Mouse (Mus musculus): Measurements from ENCODE around the gene Igf2bp3. TPM values are rescaled to one million over a fixed set of nuclear protein-coding genes. Genes with fewer than 3 reads are reported as not detected.
"Not testable (repeated sequence)": the region's sequence is repeated elsewhere in the genome, so short reads cannot be mapped to it uniquely, and the experiment has no call there.

The Igf2bp3 gene
- not detected for total RNA-seq (2022)

DNA sequence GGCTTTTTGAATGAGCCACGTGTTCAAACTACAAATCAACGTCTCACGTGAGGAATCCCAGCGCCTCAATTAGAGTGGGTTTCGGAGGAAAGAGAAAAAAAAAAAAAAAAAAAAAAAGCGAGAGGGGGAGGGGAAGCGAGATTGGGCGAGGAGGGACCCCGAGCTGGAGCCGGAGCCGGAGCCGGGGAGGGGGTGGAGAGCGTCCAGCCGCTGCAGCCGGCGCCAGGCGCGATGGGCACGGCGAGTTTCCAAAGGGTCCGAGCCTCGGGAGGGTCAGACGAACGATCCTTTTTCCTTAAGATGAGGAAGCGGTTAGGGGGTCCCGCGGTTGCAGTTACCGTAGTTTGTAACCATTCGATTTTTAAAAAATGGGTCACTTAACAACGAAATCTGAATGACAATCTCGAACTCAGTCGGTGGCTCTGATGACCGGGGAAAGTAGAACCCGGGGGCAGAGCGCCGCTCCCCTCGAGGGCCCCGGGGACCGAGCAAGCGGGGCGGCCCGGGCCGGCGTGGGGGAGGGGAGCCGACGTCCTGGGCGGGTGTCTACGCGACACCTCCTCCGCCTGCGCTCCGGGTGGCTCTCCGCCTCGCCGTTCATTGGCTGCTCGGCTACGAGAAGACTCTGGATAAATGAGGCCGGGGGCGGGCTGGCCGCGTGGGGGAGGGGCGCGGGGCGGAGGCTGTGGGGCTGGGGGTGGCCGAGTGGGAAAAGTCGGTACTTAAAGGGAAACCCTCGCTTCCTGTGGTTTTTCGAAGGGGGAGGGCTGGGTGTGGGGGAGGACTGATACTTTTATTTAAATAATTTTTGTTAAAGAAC is at the start of gene Igf2bp3:
Gene Igf2bp3, minus strand, starts transcription at position 30 of the 820 bp plus-strand sequence.
- DNase-seq (ENCODE audit: low spot score) = no peak

GRCm38 (mm10) chr6:49264446-49264845 is 49.7 kb upstream of the Igf2bp3 start:
- DNase-seq (ENCODE audit: low spot score) = not testable (repeated sequence)

DNA sequence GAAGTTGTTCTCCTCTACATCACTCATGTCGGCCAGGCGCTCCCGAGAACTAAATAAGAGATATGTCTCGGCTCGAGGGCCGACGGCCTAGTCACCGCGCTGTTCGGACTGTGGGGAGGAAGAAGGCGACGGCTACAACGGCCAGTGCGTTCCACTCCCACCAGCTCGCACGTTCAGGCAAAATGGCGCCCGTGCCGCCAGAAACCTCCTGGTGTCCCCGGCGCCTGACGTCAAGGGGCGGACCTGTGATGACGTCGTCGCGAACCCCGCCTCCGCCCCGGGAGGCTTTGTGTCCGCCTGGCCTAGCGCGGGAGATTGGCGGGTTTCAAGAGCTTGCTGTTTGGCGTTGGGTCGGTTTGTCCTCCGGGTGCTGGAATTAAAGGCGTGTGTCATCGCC is 49.1 kb upstream of the Igf2bp3 start, which contains the start of gene Tra2a:
Gene Tra2a, minus strand, starts transcription at position 187 of the 397 bp plus-strand sequence.
- peak; percentile 96 for DNase-seq (ENCODE audit: low spot score)

GRCm38 (mm10) chr6:49263081-49263846 is 48.5 kb upstream of the Igf2bp3 start:
- DNase-seq (ENCODE audit: low spot score) = peak; percentile 34

- DNase-seq (ENCODE audit: low spot score) = no peak
These were observed 47.7 kb upstream of the Igf2bp3 start for GRCm38 (mm10) chr6:49262421-49262820.

DNA sequence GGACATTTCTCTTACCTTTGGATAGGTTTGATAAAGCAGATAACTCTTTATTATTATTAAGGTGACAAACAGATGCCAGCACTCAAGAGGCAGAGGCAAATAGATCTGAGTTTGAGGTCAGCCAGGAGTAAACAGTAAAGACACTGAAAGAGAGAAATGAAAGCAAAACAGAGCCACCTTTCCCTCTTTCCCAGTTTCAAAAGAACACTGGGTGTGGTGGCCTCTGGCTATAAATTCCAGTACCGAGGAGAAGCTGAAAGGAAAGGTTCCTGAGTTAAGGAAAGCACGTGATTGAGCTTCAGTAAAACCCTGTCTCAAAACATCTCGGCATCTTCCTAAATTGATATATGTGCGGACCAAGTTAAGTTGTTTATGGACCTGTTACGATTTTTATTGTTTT is 45.0 kb upstream of the Igf2bp3 start:
- no peak for DNase-seq (ENCODE audit: low spot score)

DNA sequence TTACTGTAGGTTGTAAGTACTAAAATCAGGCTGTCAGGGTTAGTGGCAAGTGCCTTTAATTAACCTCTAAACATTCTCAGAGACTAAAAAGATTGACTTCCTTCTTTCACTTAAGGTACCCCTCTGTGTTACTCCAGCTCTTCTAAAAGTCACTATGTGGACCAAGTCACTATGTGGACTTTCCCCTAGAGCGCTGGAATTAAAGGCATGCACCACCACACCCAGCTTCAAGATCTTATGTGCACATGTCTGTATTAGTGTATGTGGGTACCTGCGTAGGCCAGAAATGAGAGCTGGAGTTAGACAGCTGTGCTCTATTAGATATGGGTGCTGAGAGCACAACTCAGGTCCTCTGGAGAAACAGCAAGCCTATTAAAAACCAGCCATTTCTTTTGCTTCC is 43.1 kb upstream of the Igf2bp3 start:
- DNase-seq (ENCODE audit: low spot score) = no peak

- no peak for DNase-seq (ENCODE audit: low spot score)
These were observed 37.5 kb upstream of the Igf2bp3 start for GRCm38 (mm10) chr6:49252207-49252606.

DNA sequence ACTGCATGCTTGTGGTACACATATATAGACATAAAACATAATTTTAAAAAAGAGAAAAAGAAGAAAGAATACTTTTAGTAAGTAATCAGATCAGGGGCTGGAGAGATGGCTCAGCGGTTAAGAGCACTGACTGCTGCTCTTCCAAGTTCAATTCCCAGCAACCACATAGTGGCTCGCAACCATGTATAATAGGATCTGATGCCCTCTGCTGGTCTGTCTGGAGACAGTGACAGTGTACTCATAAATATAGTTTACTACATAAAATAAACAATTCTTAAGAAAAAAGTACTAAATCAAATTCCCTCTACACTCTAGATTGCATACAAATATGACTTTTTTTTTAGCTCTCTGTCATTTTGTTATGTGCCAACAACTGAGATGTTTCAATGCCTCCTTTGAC is 36.4 kb upstream of the Igf2bp3 start:
- no peak for DNase-seq (ENCODE audit: low spot score)

- no peak for DNase-seq (ENCODE audit: low spot score)
These were observed 32.5 kb upstream of the Igf2bp3 start for GRCm38 (mm10) chr6:49247246-49247645.

GRCm38 (mm10) chr6:49242331-49242730 is 27.6 kb upstream of the Igf2bp3 start:
- DNase-seq (ENCODE audit: low spot score) = no peak

DNA sequence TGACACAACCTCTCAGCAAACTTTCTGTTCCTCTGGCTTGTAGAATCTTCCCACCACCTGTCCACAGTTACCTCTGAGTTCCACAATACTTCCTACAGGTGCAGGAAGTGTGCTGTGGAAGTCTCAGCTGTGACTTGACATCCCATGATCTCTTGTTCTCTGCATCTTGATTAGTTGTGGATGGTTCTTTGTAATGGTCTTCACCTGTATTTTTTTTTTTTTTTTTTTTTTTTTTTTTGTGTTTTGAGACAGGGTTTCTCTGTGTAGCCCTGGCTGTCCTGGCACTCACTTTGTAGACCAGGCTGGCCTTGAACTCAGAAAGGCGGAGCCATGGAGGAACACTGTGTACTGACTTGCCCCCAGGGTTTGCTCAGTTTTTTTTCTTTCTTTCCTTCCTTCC is 26.8 kb upstream of the Igf2bp3 start:
- no peak for DNase-seq (ENCODE audit: low spot score)

DNA sequence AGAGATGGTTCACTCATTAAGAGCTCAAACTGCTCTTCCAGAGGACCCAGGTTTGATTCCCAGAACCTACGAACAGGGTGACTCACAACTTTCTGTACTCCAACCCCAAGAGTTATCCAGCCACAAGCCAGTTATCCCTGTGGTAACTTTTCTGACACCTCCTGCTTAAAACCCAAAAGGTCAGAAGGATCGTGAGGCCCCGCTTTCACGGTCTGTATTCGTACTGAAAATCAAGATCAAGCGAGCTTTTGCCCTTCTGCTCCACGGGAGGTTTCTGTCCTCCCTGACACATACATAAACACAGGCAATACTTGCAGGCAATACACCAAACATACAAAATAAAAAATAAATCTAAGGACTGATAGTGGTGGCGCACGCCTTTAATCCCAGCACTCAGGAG is 21.6 kb upstream of the Igf2bp3 start:
- peak; percentile 100 for DNase-seq (ENCODE audit: low spot score)

- no peak for DNase-seq (ENCODE audit: low spot score)
These were observed 18.6 kb upstream of the Igf2bp3 start for GRCm38 (mm10) chr6:49233356-49233755.

DNA sequence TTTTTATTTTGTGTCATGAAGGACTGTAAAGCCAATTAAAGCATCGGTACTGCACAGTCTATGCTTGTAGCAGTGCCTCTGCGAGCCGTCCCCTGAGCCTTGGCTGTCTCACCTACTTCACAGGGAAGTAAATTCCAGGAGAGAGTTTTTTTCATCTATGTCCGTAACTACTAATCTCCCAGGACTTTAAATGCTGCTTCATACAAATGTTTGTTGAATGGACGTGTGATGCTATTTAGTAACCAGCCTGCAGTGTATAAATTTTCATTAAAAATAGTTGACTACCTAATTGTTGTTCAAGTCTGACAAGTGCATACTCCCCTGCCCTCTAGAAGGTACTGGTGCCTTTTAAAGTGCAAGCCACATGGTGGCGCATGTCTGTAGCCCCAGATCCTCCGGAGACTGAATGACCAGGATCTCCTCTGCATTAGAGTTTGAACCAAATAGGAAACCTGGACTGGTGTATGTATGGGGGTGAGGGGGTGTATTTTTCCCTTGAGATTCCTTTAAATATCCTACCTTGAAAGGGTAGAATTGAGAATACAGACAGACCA is 13.4 kb upstream of the Igf2bp3 start:
- DNase-seq (ENCODE audit: low spot score) = no peak

- no peak for DNase-seq (ENCODE audit: low spot score)
These were observed 12.5 kb upstream of the Igf2bp3 start for GRCm38 (mm10) chr6:49227184-49227735.

DNA sequence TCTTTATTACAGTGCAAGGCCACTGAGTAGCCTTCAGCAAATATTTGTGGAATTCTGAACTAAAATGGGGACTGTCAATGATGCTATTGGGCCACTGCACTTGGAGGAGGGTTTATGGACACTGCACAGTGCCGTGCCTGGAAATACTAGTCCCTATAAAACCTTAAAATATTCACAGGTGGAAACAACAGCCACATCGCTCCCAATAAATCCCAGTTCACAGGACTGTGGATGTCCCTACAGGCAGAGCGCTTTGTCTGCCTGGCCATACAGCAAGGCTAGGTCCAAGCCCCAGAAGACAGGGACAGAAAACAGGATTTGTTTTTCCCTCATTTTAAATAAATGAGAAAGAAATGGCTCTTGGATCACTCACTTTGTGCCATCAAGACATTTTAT is 11.0 kb upstream of the Igf2bp3 start:
- no peak for DNase-seq (ENCODE audit: low spot score)

GRCm38 (mm10) chr6:49224923-49225727 is 10.4 kb upstream of the Igf2bp3 start:
- no peak for DNase-seq (ENCODE audit: low spot score)

DNA sequence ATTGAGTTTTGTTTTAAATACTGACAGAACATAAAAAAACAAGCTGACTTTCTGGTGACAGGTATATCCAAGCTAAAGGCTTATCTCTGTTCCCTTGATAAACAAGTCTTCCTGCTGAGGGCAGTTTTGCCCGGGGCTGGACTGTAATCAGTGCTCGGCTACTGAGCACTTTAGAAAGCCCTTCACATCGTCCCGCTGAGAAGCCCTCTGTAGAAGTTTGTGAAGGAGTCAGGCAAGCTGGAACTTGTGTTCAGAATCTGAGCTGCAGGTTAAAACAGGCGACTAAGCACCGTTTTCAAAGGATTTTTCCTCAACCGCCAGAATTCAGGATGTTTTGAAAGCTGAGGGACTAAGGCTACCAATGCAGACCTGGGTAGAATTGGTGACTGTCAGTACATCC is 7.1 kb upstream of the Igf2bp3 start:
- DNase-seq (ENCODE audit: low spot score) = no peak

GRCm38 (mm10) chr6:49219920-49220604 is 5.3 kb upstream of the Igf2bp3 start:
- no peak for DNase-seq (ENCODE audit: low spot score)

Measured in heart, adult 8-10 months (tissue).